In the genomic region with DNA sequence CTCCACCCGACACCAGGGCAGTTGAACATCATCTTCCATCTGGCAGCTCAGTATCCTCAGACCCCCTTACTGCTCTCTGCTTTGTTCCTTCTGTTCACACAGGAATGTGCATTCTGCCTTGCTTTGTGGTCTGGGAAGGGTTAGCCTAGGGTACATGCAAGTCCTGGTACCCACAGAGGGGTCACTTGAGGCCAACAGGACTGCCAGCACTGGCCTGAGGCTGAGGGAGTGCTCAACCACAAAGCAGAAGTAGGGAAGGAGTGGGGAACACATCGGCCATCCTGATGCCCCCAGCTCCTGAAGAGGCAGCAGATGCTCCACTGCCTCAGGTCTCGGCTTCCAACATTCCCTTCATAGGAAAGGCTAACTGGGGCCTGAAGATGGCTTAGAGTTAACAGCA, we compare ENCODE assay signal across 22 mouse cellular contexts.
DNase-seq lines count a peak whose midpoint lies in the region; ATAC-seq and TF ChIP-seq lines count a peak whose summit lies in the region.
"Had no signal": no experiment of that assay in that cellular context is flagged by ENCODE, and none has a peak within 500 bp of the region (broad histone marks: within the 10 kb centered on the region; RNA-seq: fewer than 3 reads in every experiment).

No protein-coding gene starts in this region.

- H3K4me2 ChIP-seq in hindbrain, embryonic 16.5 days (ENCODE audit: low read length) = no peak overlapping the region
- no peak overlapping the region for H3K4me2 ChIP-seq in hindbrain, postnatal 0 days (ENCODE audit: low read depth, low read length)
- no peak overlapping the region for H3K4me2 ChIP-seq in forebrain, embryonic 11.5 days (ENCODE audit: low read depth, low read length, severe bottlenecking)
- H3K4me2 ChIP-seq: embryonic facial prominence, embryonic 12.5 days; embryonic facial prominence, embryonic 15.5 days; forebrain, embryonic 13.5 days; heart, embryonic 11.5 days; hindbrain, embryonic 13.5 days had no signal

- H3K4me3 ChIP-seq in hindbrain, embryonic 16.5 days (ENCODE audit: low read length) = no peak overlapping the region
- H3K4me3 ChIP-seq in hindbrain, postnatal 0 days (ENCODE audit: low read length) = no peak overlapping the region
- H3K4me3 ChIP-seq in forebrain, embryonic 11.5 days (ENCODE audit: low read depth, low read length) = no peak overlapping the region
- H3K4me3 ChIP-seq: embryonic facial prominence, embryonic 12.5 days; embryonic facial prominence, embryonic 15.5 days; forebrain, embryonic 13.5 days; hindbrain, embryonic 10.5 days; hindbrain, embryonic 13.5 days had no signal

- ATAC-seq in hindbrain, embryonic 16.5 days = no peak
- ATAC-seq in hindbrain, postnatal 0 days = no peak
- peak; percentile 63 for ATAC-seq in common myeloid progenitor, adult 5-6 weeks (replicated peaks; ENCODE audit: low read depth, poor library complexity, severe bottlenecking)
- peak; percentile 73 for ATAC-seq in granulocyte monocyte progenitor cell, adult 5-6 weeks (replicated peaks; ENCODE audit: poor library complexity, severe bottlenecking)
- ATAC-seq in forebrain, embryonic 11.5 days (replicated peaks; ENCODE audit: low FRiP score) = no peak
- ATAC-seq: CD4-positive, CD25-positive, alpha-beta regulatory T cell, adult 4 months; forebrain, embryonic 13.5 days; forebrain, embryonic 16.5 days; intestine, postnatal 0 days had no signal

- H3K9ac ChIP-seq in hindbrain, embryonic 16.5 days (ENCODE audit: low read depth, low read length) = no peak overlapping the region
- no peak overlapping the region for H3K9ac ChIP-seq in hindbrain, postnatal 0 days (replicated peaks; ENCODE audit: low read length)
- no peak overlapping the region for H3K9ac ChIP-seq in forebrain, embryonic 11.5 days (ENCODE audit: low read length)
- H3K9ac ChIP-seq: embryonic facial prominence, embryonic 12.5 days; embryonic facial prominence, embryonic 15.5 days; forebrain, embryonic 13.5 days; hindbrain, embryonic 13.5 days had no signal

- no peaks in the 10 kb centered on the region for H3K4me1 ChIP-seq in hindbrain, embryonic 16.5 days (ENCODE audit: control insufficient read depth, insufficient read depth, low read depth, low read length)
- no peaks in the 10 kb centered on the region for H3K4me1 ChIP-seq in hindbrain, postnatal 0 days (ENCODE audit: insufficient read depth, low read length)
- no peaks in the 10 kb centered on the region for H3K4me1 ChIP-seq in forebrain, embryonic 11.5 days (replicated peaks; ENCODE audit: control insufficient read depth, insufficient read depth, low read length)
- H3K4me1 ChIP-seq: embryonic facial prominence, embryonic 12.5 days; embryonic facial prominence, embryonic 15.5 days; forebrain, embryonic 13.5 days; hindbrain, embryonic 13.5 days had no signal

- WGBS in hindbrain, embryonic 16.5 days = 74% methylated on average over 3 of the region's 3 CpGs
- 83% methylated on average over 3 of the region's 3 CpGs for WGBS in hindbrain, postnatal 0 days
- WGBS in forebrain, embryonic 11.5 days = 78% methylated on average over 3 of the region's 3 CpGs

- DNase-seq in hindbrain, postnatal 0 days (ENCODE audit: low spot score) = no peak
- DNase-seq in forebrain, embryonic 11.5 days (ENCODE audit: low spot score) = no peak
- DNase-seq in cerebellum, adult 11 months = no peak
- DNase-seq: adrenal gland, adult 2 months; adrenal gland, postnatal 14 days; cerebellum, adult 11-12 months; cerebellum, adult 8-10 months; cerebellum, postnatal 10 days; cerebellum, postnatal 36 days; gastrocnemius, postnatal 25 days had no signal

- H3K36me3 ChIP-seq in hindbrain, embryonic 16.5 days (ENCODE audit: control insufficient read depth, insufficient read depth, low read length) = peaks cover 25% of the 10 kb centered on the region
- H3K36me3 ChIP-seq in hindbrain, postnatal 0 days (ENCODE audit: insufficient read depth, low read length) = peaks cover 34% of the 10 kb centered on the region
- no peaks in the 10 kb centered on the region for H3K36me3 ChIP-seq in forebrain, embryonic 11.5 days (ENCODE audit: control insufficient read depth, insufficient read depth, low read length)
- H3K36me3 ChIP-seq: embryonic facial prominence, embryonic 15.5 days had no signal

- H3K27ac ChIP-seq in hindbrain, embryonic 16.5 days (ENCODE audit: low read depth, low read length) = 0 out of 2 replicates have a peak overlapping the region, but pooled peaks have one; percentile 30
- no peak overlapping the region for H3K27ac ChIP-seq in hindbrain, postnatal 0 days
- no peak overlapping the region for H3K27ac ChIP-seq in forebrain, embryonic 11.5 days (ENCODE audit: low read depth, low read length)
- H3K27ac ChIP-seq: embryonic facial prominence, embryonic 12.5 days; embryonic facial prominence, embryonic 15.5 days; forebrain, embryonic 13.5 days; hindbrain, embryonic 10.5 days; hindbrain, embryonic 13.5 days had no signal

- H3K9me3 ChIP-seq in hindbrain, embryonic 16.5 days (ENCODE audit: control insufficient read depth, low read length) = no peaks in the 10 kb centered on the region
- H3K9me3 ChIP-seq in hindbrain, postnatal 0 days (ENCODE audit: low read length) = no peaks in the 10 kb centered on the region
- no peaks in the 10 kb centered on the region for H3K9me3 ChIP-seq in forebrain, embryonic 11.5 days (ENCODE audit: control insufficient read depth, low read length)
- H3K9me3 ChIP-seq: embryonic facial prominence, embryonic 12.5 days; embryonic facial prominence, embryonic 15.5 days; forebrain, embryonic 13.5 days; hindbrain, embryonic 10.5 days; hindbrain, embryonic 13.5 days had no signal

- H3K27me3 ChIP-seq in hindbrain, embryonic 16.5 days (replicated peaks; ENCODE audit: control insufficient read depth, insufficient read depth, low read length) = no peaks in the 10 kb centered on the region
- H3K27me3 ChIP-seq in hindbrain, postnatal 0 days (ENCODE audit: insufficient read depth, low read length) = no peaks in the 10 kb centered on the region
- H3K27me3 ChIP-seq in forebrain, embryonic 11.5 days (ENCODE audit: control insufficient read depth, insufficient read depth, low read length) = no peaks in the 10 kb centered on the region
- H3K27me3 ChIP-seq: embryonic facial prominence, embryonic 12.5 days; embryonic facial prominence, embryonic 15.5 days; forebrain, embryonic 13.5 days; hindbrain, embryonic 13.5 days had no signal

- TF ChIP-seq CTCF in hindbrain, postnatal 0 days (IDR thresholded peaks at IDR 0.05; ENCODE audit: low read depth) = no peak

Comparison
In these comparisons a context has a peak if more than half of its experiments do, and no peak if none do; other contexts are left out.
1. ATAC-seq: peak in common myeloid progenitor, adult 5-6 weeks (single experiment) and granulocyte monocyte progenitor cell, adult 5-6 weeks (single experiment); none in hindbrain, embryonic 16.5 days (single experiment), hindbrain, postnatal 0 days (single experiment) and forebrain, embryonic 11.5 days (single experiment).